Comparison of ENCODE assay signal across 12 mouse cellular contexts in genomic region chr9:69014203-69014602, GRCm38 (mm10).
DNase-seq lines count a peak whose midpoint lies in the region.
"Had no signal": no experiment of that assay in that cellular context is flagged by ENCODE, and none has a peak within 500 bp of the region (broad histone marks: within the 10 kb centered on the region; RNA-seq: fewer than 3 reads in every experiment).

No protein-coding gene starts in this region.

- DNase-seq in adrenal gland, adult (ENCODE audit: inconsistent age in 2 of 2, low spot score in 1 of 2) = peak; percentile 46 to 78
- no peak for DNase-seq in adrenal gland, adult 8-10 months
- DNase-seq in adrenal gland, postnatal 10 days = peak; percentile 24
- no peak for DNase-seq in adrenal gland, postnatal 4 days (ENCODE audit: low spot score in 2 of 2)
- DNase-seq in heart, adult 11 months = peak; percentile 62
- no peak for DNase-seq in heart, adult 18-20 months
- DNase-seq: B cell, adult 2 months; cerebellum, adult 11-12 months; cerebellum, adult 2 months; cerebellum, adult 9-10 months; cerebellum, postnatal 25 days; forebrain, postnatal 0 days had no signal

Comparison
In these comparisons a context has a peak if more than half of its experiments do, and no peak if none do; other contexts are left out.
1. DNase-seq: peak in adrenal gland, adult (2 of 2), adrenal gland, postnatal 10 days (single experiment) and heart, adult 11 months (single experiment); none in adrenal gland, adult 8-10 months (single experiment), adrenal gland, postnatal 4 days (0 of 2) and heart, adult 18-20 months (0 of 2).